Mouse (Mus musculus): Measurements from ENCODE around the gene Sec11a. TPM values are rescaled to one million over a fixed set of nuclear protein-coding genes. Genes with fewer than 3 reads are reported as not detected.
A peak's percentile ranks its signal among the peaks of the same experiment; 100 is the strongest.

The Sec11a gene
- polyA plus RNA-seq, 1 experiment = not detected

DNA sequence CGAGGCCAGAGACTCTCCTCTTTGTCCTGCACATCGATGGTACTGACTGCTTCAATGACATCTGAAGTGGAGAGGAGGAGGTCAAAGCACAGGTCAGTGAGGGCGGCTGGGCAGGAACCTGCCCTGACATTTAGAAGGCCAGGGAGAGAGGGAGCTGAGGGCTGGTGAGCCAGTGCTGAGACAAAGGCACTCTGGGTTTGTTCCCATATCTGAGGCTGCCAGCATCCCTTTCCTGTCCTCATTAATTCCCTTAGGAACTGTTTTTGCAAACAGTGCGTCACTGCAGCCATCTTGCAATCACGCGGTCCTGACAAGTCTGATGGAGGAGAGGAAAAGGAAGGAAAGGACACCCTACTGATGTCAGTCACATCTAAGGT, 53.8 kb downstream of the Sec11a start:
- Histone ChIP-seq H3K27ac (ENCODE audit: insufficient read depth, low read depth, low read length) (no peak overlapping the region), H3K4me1 (ENCODE audit: control insufficient read depth, insufficient read depth, low read length) (peaks cover 20% of the 10 kb centered on the region), H3K4me3 (ENCODE audit: insufficient read depth, low read depth, low read length) (no peak overlapping the region)
- TF ChIP-seq POLR2A (IDR thresholded peaks at IDR 0.05; ENCODE audit: insufficient read depth, low read depth, low read length) = no peak
- WGBS = 85% methylated on average over 6 of the region's 6 CpGs

DNA sequence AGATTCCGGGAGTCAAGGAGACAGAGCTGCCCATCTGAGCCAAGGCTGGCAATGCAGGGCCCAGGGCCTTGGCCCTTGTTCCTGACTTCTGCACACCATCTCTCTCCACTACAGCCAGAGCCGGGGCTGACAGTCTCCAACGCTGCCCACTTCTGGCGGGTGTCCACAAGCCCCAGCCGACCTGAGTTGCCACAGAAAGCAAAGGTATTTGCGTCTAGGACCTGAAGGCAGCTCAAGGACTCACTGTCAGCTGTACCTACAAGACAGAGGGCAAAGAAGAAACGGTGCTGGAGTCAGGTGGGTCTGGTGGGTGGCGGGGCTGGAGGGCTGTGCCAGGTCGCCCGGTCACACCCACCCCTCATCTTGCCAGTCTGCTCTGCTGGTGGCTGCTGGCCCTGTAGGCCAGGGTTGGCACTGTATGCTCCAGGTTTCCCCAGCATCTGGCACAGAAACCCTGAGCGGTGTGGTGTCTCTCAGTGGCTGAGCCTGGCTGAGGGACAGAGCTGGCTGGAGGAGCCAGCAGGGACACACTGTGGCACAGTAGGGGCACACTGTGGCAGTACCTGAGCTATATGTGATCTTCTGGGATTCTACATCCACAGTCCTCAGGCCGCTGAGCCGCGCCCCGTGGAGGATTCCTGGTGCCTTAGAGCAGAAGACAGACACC, 54.4 kb downstream of the Sec11a start:
- no peak for TF ChIP-seq POLR2A (IDR thresholded peaks at IDR 0.05; ENCODE audit: insufficient read depth, low read depth, low read length)
- no peak for TF ChIP-seq CTCF (IDR thresholded peaks at IDR 0.05; ENCODE audit: insufficient read depth, low read depth, low read length)
- Histone ChIP-seq H3K4me1 (ENCODE audit: control insufficient read depth, insufficient read depth, low read length) (peaks cover 23% of the 10 kb centered on the region), H3K27ac (ENCODE audit: insufficient read depth, low read depth, low read length) (no peak overlapping the region), H3K4me3 (ENCODE audit: insufficient read depth, low read depth, low read length) (no peak overlapping the region)
- WGBS = 94% methylated on average over 15 of the region's 15 CpGs

DNA sequence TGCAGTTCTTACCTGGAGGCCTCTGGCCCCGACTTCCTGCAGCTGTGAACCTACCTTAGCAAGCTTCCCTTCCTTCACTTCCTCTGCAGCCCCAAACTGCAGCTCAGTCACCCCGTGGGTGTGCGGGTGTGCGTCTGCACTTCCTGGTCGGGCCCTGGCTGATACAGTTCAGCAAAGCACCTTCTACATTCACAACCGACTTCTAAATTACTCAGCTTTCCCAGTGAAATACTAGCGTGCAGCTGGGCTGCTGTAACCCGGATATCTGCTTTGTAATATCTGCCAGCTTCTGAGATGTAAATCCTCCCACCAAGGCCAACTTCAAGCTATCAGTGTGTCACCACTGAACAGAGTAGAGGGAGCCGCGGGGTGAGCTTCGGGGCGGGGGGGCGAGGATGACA, 57.7 kb downstream of the Sec11a start:
- WGBS = 44% methylated on average over 13 of the region's 13 CpGs
- TF ChIP-seq POLR2A (IDR thresholded peaks at IDR 0.05; ENCODE audit: insufficient read depth, low read depth, low read length) = no peak
- TF ChIP-seq CTCF (IDR thresholded peaks at IDR 0.05; ENCODE audit: insufficient read depth, low read depth, low read length) = no peak

DNA sequence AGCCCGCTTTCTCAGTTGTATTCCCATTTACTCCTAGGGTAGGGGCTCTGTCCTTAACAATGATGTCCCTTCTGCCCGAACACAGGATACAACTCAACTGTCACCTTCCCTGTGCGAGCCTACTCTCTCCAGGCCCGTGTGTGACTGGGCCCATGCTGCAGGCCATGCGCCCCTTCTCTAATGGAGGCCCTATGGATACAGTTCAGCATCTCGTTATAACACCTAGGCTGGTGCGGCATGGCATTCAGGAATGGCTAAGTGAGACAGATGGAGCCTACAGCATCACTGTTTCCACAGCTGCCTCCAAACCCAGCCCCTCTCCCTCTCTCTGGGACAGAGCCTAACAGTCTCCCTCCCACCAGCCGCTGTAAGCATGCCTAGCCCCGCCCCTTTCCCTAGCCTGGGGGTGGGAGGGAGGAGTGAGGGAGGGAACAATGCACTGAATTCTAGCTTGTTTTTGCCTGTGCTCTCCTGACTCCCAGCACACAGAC, 58.5 kb downstream of the Sec11a start:
- TF ChIP-seq CTCF (IDR thresholded peaks at IDR 0.05; ENCODE audit: insufficient read depth, low read depth, low read length) (no peak), POLR2A (IDR thresholded peaks at IDR 0.05; ENCODE audit: insufficient read depth, low read depth, low read length) (no peak)
- no peak overlapping the region for H3K4me3 ChIP-seq (ENCODE audit: insufficient read depth, low read depth, low read length)
- 41% methylated on average over 9 of the region's 9 CpGs for WGBS
- peak overlapping the region; percentile 90 for H3K27ac ChIP-seq (ENCODE audit: insufficient read depth, low read depth, low read length)
- H3K4me1 ChIP-seq (ENCODE audit: control insufficient read depth, insufficient read depth, low read length) = peaks cover 17% of the 10 kb centered on the region

More for the DNA sequence above, 57.7 kb downstream of the Sec11a start:
- H3K27ac ChIP-seq (ENCODE audit: insufficient read depth, low read depth, low read length) = peak overlapping the region; percentile 90
- H3K4me1 ChIP-seq (ENCODE audit: control insufficient read depth, insufficient read depth, low read length) = peaks cover 17% of the 10 kb centered on the region
- no peak overlapping the region for H3K4me3 ChIP-seq (ENCODE audit: insufficient read depth, low read depth, low read length)

DNA sequence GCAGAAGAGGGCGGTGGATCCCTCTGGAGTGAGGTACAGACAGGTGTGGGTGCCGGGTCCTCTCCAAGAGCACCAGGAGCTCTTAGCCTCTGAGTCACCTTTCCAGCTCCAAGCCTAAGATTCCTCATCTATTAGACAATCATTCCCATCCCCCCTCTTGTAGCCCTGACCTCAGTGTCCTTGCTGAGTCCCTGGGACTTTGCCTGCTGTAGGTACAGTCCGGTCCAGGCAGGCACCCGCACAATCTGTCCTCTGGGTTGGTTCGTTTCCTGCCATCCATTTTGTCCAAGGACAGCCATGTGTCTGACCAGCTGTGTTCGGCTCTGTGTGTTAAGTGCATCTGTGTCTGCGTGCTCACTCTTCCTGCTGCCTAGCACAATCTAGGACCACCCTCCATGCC, 59.0 kb downstream of the Sec11a start:
- Histone ChIP-seq H3K4me3 (ENCODE audit: insufficient read depth, low read depth, low read length) (no peak overlapping the region), H3K4me1 (ENCODE audit: control insufficient read depth, insufficient read depth, low read length) (peaks cover 17% of the 10 kb centered on the region), H3K27ac (ENCODE audit: insufficient read depth, low read depth, low read length) (peak overlapping the region; percentile 90)
- no peak for TF ChIP-seq CTCF (IDR thresholded peaks at IDR 0.05; ENCODE audit: insufficient read depth, low read depth, low read length)
- TF ChIP-seq POLR2A (IDR thresholded peaks at IDR 0.05; ENCODE audit: insufficient read depth, low read depth, low read length) = no peak
- 75% methylated on average over 7 of the region's 7 CpGs for WGBS

DNA sequence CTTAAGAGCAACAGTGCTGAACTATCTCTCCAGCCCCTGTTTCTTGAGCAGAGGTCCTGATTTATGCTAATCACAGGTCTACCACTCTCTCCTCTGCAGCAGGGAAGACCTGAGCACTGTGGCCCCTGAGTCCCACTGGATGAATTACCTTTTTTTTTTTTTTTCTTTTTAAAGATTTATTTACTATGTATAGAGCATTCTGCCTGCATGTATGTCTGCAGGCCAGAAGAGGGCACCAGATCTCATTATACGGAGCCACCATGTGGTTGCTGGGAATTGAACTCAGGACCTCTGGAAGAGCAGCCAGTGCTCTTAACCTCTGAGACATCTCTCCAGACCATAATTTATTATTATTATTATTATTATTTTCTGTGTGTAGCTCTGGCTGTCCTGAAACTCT, 61.9 kb downstream of the Sec11a start:
- H3K4me3 ChIP-seq (ENCODE audit: insufficient read depth, low read depth, low read length) = no peak overlapping the region
- TF ChIP-seq POLR2A (IDR thresholded peaks at IDR 0.05; ENCODE audit: insufficient read depth, low read depth, low read length) = no peak
- TF ChIP-seq CTCF (IDR thresholded peaks at IDR 0.05; ENCODE audit: insufficient read depth, low read depth, low read length) = no peak

DNA sequence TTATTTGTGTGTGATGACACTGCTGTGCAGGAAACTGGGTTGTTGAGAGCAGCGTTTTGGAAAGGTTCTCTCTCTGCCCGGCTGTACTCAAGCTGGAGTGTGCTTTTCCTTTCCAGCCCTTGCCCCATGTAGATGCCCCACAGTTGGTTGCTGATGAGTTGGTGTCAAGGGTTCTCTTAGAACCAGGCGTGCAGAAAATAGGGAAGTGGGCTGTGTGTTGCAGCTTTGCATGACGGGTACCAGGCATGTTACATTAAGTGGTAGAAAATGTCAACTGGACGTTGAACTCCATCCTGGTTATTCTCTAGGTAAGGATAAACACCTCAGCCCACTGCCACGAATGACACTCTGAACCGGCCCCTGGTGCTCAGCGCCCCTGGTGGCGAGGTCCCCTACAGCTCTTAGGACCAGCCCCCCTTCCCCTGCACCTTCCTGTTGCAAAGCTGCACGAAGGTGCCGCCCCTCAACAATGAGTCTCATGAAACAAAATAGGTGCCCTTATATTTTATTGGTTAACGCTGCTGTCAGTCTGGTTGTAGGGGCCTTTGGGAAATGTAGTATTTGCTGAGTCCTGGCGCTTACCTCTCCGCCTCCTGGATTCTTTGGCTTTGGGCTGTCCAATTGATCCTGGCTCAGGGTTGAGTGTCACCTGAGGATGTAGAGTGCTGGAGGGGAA, 64.6 kb downstream of the Sec11a start:
- no peak for TF ChIP-seq POLR2A (IDR thresholded peaks at IDR 0.05; ENCODE audit: insufficient read depth, low read depth, low read length)
- peak; percentile 53 for TF ChIP-seq CTCF (IDR thresholded peaks at IDR 0.05; ENCODE audit: insufficient read depth, low read depth, low read length)
- Histone ChIP-seq H3K4me1 (ENCODE audit: control insufficient read depth, insufficient read depth, low read length) (peaks cover 5% of the 10 kb centered on the region), H3K27ac (ENCODE audit: insufficient read depth, low read depth, low read length) (no peak overlapping the region), H3K4me3 (ENCODE audit: insufficient read depth, low read depth, low read length) (peak overlapping the region; percentile 27)
- WGBS = 19% methylated on average over 14 of the region's 14 CpGs

More for the DNA sequence above, 61.9 kb downstream of the Sec11a start:
- 47% methylated on average over 1 of the region's 1 CpGs for WGBS
- Histone ChIP-seq H3K27ac (ENCODE audit: insufficient read depth, low read depth, low read length) (no peak overlapping the region), H3K4me1 (ENCODE audit: control insufficient read depth, insufficient read depth, low read length) (peaks cover 22% of the 10 kb centered on the region)

DNA sequence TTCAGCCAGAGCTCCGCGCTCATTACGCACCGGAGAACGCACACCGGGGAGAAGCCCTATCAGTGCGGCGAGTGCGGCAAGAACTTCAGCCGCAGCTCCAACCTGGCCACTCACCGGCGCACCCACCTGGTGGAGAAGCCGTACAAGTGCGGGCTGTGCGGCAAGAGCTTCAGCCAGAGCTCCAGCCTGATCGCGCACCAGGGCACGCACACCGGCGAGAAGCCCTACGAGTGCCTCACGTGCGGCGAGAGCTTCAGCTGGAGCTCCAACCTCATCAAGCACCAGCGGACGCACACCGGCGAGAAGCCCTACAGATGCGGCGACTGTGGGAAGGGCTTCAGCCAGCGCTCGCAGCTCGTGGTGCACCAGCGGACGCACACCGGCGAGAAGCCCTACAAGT, 71.9 kb downstream of the Sec11a start:
- TF ChIP-seq POLR2A (IDR thresholded peaks at IDR 0.05; ENCODE audit: insufficient read depth, low read depth, low read length) (no peak), CTCF (IDR thresholded peaks at IDR 0.05; ENCODE audit: insufficient read depth, low read depth, low read length) (no peak)
- no peaks in the 10 kb centered on the region for H3K4me1 ChIP-seq (ENCODE audit: control insufficient read depth, insufficient read depth, low read length)
- H3K4me3 ChIP-seq (ENCODE audit: insufficient read depth, low read depth, low read length) = no peak overlapping the region
- WGBS = 74% methylated on average over 37 of the region's 37 CpGs
- H3K27ac ChIP-seq (ENCODE audit: insufficient read depth, low read depth, low read length) = no peak overlapping the region

DNA sequence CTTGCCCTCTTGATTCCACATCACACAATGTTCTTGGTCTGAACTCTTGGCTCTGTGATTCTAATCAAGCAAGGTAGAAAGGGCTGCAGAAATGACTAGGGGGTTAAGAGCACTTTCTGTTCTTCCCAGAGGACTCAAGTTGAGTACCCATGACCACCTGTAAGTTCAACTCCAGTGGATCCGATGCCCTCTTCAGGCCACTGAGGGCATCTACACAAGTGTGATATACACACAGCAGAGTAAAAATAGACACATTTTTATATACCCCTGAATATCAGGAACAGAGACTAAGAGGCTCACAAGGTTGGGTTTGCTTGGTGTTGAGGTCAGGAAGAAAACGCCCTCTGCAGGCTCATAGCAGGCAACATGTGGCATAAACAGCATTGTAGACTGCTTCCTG, 73.9 kb downstream of the Sec11a start:
- TF ChIP-seq POLR2A (IDR thresholded peaks at IDR 0.05; ENCODE audit: insufficient read depth, low read depth, low read length) (no peak), CTCF (IDR thresholded peaks at IDR 0.05; ENCODE audit: insufficient read depth, low read depth, low read length) (no peak)
- H3K4me1 ChIP-seq (ENCODE audit: control insufficient read depth, insufficient read depth, low read length) = no peaks in the 10 kb centered on the region
- 86% methylated on average over 2 of the region's 2 CpGs for WGBS

More for the DNA sequence above, 73.9 kb downstream of the Sec11a start:
- no peak overlapping the region for H3K4me3 ChIP-seq (ENCODE audit: insufficient read depth, low read depth, low read length)
- no peak overlapping the region for H3K27ac ChIP-seq (ENCODE audit: insufficient read depth, low read depth, low read length)

Data from olfactory bulb, adult 2 months (tissue).